Mouse (Mus musculus) cerebellum, adult 2 months (tissue): ENCODE data around the gene Cdh24.

Source experiments
- CTCF ChIP-seq: fragments of 200-500 bp; IDR thresholded peaks from 2 replicates; pipeline ENCODE4 v1.5.1; 2011; ENCODE audit warnings: low read depth, mild to moderate bottlenecking, control low read depth, low read length, moderate library complexity, borderline replicate concordance; ENCODE audit not compliant: insufficient read depth
- POLR2A ChIP-seq: fragments of 200-500 bp; IDR thresholded peaks from 2 replicates; pipeline ENCODE4 v1.6.1; 2011; ENCODE audit warnings: low read length, control low read depth, borderline replicate concordance; ENCODE audit not compliant: insufficient read depth

DNA sequence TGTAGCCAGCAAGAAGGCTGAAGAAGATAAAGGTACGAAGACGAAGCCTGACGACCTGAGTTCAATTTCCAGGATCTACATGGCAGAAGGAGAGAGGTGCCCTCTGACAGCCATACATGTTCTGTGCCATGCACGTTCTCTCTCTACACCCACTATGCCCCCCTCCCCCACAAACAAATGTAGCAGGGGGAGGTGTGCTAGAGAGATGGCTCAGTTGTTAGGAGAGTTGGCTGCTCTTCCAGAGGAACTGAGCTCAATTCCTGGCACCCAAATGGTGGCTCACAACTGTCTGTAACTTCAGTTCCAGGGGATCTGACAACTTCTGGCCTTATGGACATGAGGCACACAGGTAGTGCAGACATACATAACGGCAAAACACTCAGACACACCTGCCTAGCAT lies 35.1 kb upstream of the Cdh24 start:
- TF ChIP-seq CTCF (no peak), POLR2A (no peak)
